Mouse (Mus musculus) fibroblast of lung, adult 2 months (primary cell): ENCODE results near the gene Gpm6a.
"Not testable (repeated sequence)": the region's sequence is repeated elsewhere in the genome, so short reads cannot be mapped to it uniquely, and the experiment has no call there.

Source experiments
- DNase-seq: peaks from one replicate; pipeline ENCODE4 v3.0.0-alpha.2; 2011; ENCODE audit warnings: low read depth

Gene Gpm6a

DNA sequence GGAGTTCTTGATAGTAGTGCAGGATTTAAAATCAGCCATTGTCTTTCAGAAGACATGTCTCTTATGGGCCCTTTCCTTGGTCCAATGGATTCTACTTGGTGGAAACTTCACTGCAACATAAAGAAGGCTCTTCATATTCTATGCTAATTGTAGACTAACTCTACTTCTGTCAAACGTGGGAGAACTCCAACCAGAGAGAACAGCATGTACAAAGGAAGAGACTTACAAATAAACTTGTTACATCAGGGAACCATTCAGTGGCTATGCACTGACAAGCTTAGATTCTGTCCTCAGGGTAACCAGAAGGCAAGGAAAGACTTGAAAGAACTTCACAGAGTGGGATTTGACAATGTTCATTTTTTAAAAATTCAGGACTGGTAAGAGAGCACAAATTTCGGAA, 48.3 kb downstream of the Gpm6a start:
- DNase-seq = no peak

DNA sequence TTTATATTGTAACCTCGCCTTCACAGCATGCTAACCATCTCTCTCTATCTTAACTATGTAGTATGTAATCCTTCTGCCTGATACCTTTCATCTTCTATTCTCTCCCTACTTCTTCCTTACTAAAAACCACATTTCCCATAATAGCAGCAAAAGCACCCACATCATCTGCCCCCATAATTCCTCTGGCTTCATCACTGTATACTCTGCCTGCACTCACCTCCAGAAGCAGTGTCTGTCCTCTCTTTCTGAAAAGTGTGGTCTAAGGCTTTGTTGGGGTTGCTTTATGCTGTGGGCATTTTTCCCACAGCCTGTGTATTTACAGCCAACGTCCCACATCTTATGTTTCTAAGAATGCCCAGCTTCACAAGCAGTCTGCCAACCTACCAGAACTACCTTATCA, 57.6 kb downstream of the Gpm6a start:
- DNase-seq = no peak

DNA sequence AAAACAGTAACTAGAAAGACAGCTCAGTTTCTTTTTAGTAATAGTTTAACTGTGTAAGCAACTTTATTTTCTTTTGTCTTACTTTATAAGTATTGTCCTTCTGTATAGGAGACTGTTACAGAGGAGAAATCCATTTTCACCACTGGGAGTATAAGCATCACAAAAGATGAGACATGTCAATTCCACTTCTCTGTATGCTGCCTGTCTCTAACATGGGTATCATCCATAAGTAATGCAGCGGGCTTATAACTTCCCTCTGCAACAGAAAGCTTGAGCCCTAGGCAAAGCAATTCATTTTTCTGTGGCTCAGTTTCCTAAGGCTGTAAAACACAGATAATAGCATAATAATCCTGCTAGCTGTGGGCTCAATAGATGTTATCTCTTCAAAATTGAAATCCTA, 62.4 kb downstream of the Gpm6a start:
- no peak for DNase-seq

DNA sequence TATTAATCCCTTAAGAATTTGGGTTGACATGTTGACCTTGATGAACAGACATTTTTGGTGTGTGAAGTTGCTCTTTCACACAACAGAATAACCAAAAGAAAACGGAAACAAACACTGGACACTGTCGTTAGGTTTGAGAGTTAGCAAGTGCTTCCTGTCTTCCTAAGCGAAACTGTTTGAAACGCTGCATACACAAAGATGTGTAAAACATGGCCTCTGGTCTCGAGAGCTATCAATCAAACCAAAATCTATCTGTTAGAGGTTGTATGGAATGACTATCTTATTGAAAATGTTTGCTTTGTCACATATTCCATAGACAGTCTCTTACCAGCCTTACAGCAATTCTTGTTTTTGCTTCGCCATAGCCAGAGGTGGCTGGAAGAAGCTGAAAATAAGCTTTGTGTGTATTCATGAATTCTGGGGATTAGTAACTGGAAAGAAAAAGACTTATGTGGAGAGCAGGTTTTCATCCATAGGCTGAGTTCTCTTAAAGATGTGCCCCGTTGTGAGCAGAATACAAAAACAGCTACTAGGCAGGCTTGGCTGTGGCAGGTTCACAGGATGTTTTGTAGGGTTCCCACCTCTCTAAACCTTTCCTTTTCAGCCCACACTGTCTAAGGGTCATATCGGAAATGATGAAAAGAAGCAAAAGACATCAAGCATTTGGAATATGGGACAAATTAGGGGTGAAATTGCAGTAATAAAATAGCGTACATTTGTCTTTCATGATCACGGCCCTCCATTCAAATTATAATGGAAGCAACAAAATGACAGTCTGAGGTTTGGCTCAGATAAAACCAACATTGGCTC, 71.4 kb downstream of the Gpm6a start:
- no peak for DNase-seq

DNA sequence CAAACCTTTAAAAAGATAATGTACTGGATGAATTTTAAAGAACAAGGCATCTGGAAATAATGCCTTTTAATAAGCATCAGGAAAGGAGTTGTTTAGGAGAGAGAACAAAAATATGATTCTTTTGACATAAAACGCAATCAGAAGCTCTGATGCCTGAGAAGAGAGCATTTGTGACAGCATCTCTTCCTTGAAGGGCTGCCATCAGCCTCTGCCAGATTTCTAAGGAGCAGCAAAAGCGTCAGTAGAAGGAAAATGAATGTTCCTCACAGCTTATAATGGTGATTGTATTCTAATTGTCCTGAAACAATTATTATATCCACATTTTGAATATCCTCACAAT, 72.0 kb downstream of the Gpm6a start:
- DNase-seq = no peak

DNA sequence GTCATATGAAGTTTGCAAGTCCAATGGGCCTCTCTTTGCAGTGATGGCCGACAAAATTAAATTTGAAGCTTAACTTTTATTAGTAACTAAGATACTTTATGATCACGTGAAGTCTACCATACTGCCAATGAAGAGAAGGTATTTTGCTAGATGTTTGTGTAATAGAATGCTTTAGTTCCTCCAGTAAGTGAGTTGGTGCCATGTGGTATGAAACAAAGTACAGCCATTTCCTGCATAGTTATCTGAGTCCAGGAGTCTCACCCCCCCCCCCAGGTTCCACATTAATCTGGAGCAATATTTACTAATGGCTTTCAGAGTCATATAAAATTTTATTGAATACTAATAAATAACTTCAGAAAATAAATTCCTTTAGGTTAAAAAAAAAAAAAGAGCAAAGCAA, 73.7 kb downstream of the Gpm6a start:
- no peak for DNase-seq

DNA sequence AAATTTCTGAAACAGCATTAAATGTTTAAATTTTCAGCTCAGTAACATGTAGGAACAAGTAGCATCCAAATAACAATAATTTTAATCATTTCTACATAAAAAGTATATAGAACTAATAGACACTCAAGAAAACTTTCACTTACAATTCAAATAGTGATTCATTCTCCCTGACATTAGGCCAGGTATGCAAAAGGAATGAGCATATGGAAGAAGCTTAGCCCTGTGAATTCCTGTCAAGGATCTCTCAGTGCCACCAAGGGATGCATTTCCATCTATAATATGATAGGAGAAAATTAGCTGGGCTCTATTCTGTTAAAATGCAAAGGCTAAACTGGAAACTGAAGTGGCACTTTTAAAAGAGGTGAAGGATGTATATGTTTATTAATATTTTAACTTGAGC, 76.5 kb downstream of the Gpm6a start:
- DNase-seq = no peak

DNA sequence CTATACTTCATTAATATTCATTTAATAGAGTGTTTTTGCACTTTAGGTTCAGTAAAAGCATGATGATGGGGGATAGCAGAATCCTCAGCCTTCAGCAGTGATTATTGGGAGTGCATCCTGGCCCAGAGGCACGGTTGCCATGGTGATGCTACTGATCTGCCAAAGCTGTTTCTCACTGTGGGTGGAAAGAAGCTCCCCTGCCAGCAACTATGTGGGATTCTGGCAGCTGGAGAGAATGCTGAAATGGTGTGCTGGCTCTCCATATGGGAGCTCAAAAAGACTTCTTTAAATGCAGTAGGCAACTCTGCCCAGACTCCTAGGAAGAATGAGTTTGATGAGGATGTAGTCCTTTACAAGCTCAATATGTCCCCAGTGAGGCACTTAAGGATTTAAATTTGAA, 79.7 kb downstream of the Gpm6a start:
- no peak for DNase-seq

DNA sequence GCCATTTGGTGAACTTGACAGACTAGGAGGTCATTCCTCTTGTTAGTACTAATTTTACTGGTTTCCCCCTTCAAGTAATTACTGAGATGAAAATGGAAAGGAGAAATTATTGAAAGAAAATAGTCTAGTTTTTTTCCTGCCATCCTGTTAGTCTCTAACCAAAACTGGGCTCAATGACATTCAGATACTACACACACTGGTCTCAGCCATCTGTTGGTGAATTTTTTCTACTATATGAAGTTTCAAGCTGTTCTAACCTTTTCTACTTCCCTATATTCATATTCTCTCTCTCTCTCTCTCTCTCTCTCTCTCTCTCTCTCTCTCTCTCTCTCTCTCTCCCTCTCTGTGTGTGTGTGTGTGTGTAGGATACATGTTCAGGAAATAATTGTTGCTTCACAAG, 80.8 kb downstream of the Gpm6a start:
- DNase-seq = no peak

DNA sequence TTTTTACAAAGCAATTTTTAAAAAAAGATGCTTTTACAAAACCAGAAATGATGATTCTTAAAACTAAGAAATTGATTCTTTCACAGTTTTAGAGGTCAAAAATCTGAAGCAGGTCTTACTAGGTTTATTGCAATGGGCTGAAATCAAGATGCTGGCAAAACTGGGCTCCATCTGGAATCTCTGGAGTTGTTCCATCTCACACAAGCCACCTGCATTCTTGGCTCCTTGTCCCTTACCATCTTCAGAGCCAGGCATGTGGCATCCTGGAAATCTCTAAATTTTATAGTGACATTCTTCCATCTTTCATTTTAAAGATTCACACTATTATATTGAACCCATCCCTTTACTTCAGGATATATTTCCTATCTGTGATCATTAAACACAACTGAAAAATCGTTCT, 88.3 kb downstream of the Gpm6a start:
- no peak for DNase-seq

DNA sequence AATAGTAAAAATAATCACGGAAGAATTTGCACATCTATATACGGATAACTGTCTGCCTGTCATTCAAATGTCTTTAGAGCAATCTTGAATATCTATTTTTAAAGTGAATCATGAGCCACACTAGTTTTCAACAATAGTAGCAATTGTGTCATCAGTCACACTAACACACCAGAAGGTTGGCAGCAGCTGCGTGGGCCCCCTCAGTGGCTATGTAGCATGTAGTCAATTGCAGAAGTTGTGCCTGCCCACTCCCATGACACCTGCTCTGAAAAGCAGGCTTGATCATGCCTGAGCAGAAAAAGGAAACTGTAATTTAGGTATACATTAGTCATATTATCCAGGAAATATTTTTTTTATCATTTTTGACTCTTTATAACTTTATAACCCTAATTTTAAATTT, 93.8 kb downstream of the Gpm6a start:
- no peak for DNase-seq

DNA sequence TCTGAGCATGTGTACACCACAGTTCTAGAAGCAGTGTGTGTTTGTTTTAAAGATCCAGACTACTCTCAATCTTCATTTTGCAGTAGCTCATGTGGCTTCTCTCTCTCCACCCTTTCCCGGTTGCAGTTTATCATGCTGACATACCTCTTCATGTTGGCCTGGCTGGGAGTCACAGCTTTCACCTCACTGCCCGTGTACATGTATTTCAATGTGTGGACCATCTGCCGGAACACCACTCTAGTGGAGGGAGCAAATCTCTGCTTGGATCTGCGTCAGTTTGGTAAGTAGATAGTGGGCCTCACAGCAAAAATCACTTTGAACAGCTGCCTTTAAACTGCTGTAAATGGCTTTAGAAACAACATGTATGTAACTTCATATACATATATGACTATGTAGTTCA, 95.3 kb downstream of the Gpm6a start:
- no peak for DNase-seq

DNA sequence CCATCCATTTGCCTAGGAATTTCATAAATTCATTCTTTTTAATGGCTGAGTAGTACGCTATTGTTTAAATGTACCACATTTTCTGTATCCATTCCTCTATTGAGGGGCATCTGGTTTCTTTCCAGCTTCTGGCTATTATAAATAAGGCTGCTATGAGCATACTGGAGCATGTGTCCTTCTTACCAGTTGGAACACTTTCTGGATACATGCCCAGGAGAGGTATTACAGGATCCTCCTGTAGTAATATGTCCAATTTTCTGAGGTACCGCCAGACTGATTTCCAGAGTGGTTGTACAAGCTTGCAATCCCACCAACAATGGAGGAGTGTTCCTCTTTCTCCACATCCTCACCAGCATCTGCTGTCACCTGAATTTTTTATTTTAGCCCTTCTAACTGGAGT, 114.2 kb downstream of the Gpm6a start:
- DNase-seq = not testable (repeated sequence)

DNA sequence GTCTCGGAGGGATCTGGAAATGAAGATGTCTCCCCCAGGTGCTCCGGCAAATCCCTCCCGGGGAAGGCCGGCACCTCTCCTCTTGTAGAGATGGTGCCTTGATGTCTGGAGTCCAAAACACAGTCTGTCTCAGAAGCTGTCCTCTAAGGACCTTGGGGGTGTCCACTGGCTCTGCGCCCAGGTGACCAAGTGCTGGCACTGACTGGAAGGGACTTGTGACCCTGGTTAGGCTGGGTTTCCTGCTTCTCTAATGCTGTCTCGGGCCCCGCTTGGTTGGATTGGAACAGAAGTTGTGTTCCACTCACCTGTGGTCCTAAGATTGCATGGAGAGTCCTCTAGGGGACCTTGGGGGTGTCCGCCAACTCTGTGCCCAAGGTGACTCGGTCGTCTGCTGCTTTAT, 118.8 kb downstream of the Gpm6a start:
- no peak for DNase-seq

DNA sequence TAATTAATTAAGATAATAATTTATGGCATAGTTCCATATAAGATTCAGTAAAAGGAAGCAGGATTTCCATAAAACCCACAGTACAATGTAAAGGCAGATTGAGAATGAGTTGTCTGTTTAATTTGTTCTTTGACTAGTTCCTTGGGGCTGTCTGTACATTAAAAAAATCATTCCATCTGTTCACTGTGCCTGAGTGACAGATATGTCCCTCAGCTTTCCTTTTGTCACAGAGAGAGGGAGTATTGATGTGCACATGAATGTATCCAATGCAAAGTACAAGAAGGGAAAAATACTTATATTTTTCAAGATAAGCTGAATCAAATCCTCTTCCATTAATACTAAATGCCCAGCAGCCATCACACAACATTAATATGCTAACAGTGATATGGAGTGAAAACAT, 147.6 kb downstream of the Gpm6a start:
- no peak for DNase-seq

DNA sequence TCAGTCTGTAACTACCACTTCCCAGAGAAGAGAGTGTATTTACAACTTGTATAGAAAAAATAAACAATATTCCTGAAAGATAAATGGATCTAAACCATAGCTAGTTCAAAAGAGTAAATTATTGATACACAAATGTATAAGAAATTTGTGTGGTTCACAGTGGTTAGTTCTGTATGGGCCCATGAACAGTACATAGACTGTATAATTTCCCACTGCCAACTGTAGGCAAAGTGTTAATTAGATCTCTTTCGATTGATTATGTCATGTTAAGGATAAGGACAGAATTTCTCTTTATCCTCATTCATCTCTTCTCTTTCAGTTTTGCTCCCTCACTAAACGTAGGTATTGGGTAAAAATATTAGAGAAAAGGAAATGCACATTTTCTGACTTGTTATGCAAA, 148.4 kb downstream of the Gpm6a start:
- DNase-seq = no peak

DNA sequence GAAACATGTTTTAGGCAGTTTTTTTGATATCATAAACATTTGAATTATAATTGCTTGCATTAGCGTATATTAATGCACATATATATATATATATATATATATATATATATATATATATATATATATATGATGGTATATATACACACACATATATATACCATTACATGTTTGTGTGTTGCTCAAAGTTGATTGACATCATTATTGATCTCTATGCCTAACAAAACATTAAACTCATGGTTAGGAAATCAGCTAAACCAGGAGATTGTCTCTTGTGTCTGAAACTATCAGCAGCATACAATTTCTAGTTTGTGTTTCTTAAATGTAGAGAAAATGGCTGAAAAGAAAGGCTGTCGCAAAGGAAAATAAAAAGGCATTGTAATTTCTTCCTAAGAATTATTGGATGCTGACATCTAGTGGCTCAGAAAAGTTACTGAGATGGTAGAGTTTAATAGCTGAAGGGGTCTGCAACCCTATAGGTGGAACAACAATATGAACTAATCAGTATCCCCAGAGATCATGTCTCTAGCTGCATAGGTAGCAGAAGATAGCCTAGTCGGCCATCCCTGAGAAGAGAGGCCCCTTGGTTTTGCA, 149.3 kb downstream of the Gpm6a start:
- DNase-seq = no peak
